Mouse (Mus musculus) gastrocnemius, postnatal 36 days (tissue): Measurements from ENCODE around the gene Asxl1. TPM values are rescaled to one million over a fixed set of nuclear protein-coding genes. Genes with fewer than 3 reads are reported as not detected.

Experiments used
- DNase-seq, 2 experiments: peaks; one replicate each; pipeline ENCODE4 v3.0.0; 2022
- intact Hi-C: fragments of 180-260 bp; cut with DNase I; formaldehyde crosslinking; loops from one replicate; pipeline ENCODE4 v1.15.1; 2025
- total RNA-seq, 2 experiments: library from RNA; stranded (reverse); gene quantifications; 2 replicates each; pipeline ENCODE4 v1.2.3; 2021

The Asxl1 gene
- total RNA-seq, 2 experiments from 2014 or later = 7.2 to 10.8 TPM

- no peak for DNase-seq
- intact Hi-C loops = no loop called here
These were observed 59.3 kb downstream of the Asxl1 start for GRCm38 (mm10) chr2:153404882-153405281.

DNA sequence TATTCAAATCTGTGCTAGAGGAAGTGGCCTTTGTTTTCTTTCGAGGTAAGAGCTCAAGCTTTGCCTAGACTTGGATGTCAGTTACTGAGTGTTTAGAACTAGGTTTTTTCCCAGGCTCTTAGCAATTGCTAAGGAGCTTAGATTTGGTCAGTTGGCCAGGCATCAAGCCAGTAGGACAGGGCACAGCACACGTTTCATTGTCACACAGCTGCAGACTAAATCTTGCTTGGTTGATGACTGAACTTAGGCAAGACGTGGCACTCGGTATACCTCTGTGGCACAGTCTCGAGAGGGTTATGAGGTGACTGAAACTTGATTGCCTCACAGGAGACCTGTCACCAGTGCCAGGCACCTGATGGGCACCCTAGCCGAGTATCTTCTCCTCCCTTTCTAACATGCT, 61.3 kb downstream of the Asxl1 start:
- no peak for DNase-seq
- intact Hi-C loops = no loop called here

DNA sequence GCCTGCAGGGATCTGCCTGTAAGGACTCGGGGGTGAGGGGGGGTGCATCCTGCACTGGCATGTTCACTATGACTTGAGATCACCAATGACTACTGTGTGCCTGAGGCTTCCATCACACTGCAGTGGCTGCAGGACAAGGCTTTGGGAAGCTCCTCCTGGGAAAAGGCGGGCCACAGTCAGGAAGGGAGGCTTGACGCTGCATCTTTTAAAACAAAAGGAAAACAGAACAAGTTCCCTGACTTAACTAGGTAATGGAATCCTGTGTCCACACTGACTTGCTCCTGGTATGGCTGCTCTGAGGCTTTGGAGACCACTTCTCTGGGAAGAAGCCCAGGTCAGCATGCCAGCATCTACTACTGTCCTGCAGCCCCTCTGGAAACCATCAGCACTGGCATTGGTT, 63.3 kb downstream of the Asxl1 start:
- intact Hi-C loops = no loop called here

DNA sequence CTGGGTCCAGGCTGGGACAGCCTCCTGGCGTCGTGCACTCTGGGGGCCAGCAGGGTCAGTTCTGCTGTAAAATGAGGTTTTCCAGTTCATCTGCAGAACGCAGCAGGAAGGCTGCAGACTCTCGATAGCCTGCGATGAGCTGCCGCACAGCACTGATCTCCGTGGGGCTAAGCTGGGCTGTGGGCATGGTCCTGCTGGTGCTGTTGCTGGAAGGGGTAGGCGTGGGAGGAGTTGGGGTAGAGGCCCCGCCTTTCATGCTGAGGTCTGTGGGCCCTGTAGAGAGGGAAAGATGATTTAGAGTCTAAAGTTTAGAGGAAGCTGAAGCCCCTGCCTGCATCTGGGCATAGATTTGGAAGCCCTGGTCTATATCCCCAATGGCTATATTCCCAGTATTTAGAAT, 65.9 kb downstream of the Asxl1 start:
- intact Hi-C loops = no loop called here
- DNase-seq = no peak

More for the DNA sequence above, 63.3 kb downstream of the Asxl1 start:
- peak in 1 of 2 experiments; percentile 8 for DNase-seq

- peak in 1 of 2 experiments; percentile 6 for DNase-seq
- intact Hi-C loops = no loop called here
These were observed 66.9 kb downstream of the Asxl1 start for GRCm38 (mm10) chr2:153412563-153412962.

GRCm38 (mm10) chr2:153414607-153415006, 69.0 kb downstream of the Asxl1 start:
- intact Hi-C loops = loop anchor here (2.0 kb wide), 1 partner anchor 266 kb away; no protein-coding TSS in a partner anchor
- no peak for DNase-seq

GRCm38 (mm10) chr2:153417841-153418240, 72.2 kb downstream of the Asxl1 start:
- intact Hi-C loops = no loop called here
- DNase-seq = no peak

DNA sequence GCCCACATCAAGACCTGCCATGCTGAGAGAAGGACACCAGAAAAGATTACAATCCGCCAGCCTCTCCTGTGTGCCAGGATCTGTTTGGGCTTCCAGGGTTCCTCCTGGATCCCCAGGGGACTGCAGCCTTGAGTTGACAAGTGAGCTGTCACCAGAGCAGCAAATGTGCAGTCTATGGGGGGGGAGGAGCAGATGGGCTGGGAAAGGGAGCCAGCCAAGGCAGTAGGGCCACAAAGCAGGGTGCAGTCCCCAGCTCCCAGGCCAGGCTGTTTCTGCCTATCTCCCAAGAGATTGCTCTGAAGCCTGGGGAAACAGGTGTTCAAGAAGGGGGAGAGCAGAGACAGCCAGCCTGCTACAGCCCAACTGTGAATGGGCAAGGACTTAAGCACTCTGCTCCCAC, 72.8 kb downstream of the Asxl1 start:
- intact Hi-C loops = no loop called here
- no peak for DNase-seq

GRCm38 (mm10) chr2:153421233-153421632, 75.6 kb downstream of the Asxl1 start:
- intact Hi-C loops = no loop called here
- DNase-seq = no peak

DNA sequence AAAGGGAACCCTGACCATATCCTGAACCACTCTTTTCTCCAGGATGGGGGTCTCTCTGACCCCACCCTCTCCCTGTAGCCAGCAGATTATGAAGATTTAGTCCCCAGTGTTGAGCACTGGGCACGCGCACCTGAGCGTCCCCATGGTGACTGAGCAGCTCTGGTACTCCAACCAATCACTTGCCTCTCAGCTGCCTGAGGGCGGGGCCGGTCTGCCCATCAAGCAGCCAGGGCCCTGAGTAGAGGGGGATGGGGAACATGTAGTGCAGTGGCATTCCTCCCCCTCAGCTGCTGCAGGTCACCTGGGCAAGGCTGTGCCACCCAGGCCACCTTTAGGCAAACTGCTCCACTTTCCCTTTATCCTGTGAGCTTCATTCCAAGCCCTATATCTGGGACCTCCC, 76.4 kb downstream of the Asxl1 start:
- DNase-seq = no peak
- intact Hi-C loops = no loop called here

DNA sequence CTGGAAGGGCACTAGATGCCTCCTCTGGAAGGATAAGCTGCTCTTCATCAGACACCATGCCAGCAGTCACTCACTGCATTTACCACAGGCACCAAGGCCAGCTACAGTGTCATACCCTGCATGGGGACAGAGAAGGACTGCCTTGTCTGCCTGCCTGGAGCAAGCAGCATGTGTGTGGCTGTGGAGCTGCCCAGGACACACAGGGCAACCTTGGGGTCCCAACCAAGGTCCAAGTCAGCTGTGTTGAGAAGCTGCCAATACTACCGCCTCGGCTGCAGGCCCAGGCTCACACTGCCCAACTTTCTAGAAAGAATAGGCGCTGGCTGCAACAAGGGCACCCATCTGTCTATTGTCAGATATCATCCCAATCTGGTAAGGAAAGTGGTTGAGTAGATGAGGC, 77.5 kb downstream of the Asxl1 start:
- intact Hi-C loops = no loop called here
- DNase-seq = no peak

DNA sequence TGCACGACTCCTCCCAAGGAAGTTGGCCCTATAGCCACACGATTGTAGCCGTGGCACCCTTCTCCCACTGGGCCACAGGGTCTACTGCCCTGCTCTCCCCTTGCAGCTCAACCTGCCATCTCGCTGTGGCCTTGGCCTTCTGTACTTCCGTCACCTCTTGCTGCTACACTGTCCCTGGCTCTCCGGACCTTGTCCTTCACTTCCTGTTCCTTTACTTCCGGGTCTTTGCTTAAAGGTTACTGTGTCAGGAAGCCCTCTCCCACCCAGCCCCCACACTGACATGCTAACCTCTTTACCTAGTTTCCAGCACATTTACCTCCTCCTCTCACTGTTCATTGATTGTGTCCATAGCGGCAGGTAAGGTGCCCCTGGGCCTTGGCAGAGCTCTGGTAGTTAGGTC, 78.9 kb downstream of the Asxl1 start:
- no peak for DNase-seq
- intact Hi-C loops = no loop called here

DNA sequence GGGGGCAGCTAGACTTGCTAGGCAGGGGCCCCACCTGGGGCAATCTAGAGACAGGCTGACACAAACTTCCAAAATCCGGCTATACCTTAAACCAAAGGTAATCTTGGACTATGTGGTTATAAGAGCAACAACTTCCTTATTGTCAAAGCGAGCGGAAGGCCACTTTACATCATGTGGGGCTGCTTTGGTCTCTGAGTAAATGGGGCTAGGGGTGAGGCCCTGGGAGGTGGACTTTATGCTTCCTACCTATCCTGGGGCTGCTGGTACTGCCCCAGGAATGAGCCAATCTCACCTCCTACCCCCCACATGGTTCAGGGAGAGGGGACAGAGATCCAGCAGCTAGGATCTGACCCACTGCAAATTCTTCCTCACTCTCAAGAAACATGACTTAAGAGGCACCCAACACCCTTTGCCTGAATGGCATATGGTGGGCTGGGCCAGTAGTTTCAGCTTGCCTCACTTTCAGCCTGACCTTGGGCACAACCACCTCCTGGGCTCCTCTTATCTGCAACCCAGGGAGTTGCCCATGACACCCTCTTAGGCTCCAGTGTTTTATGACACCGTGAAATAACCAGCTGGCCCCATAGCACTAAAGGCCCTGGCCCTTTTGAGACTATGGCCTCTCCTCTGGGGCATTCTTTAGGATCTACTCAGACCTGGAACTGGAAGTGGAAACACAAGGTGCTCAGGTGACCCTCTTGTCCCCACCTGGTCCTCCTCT, 79.7 kb downstream of the Asxl1 start:
- intact Hi-C loops = no loop called here
- DNase-seq = no peak

DNA sequence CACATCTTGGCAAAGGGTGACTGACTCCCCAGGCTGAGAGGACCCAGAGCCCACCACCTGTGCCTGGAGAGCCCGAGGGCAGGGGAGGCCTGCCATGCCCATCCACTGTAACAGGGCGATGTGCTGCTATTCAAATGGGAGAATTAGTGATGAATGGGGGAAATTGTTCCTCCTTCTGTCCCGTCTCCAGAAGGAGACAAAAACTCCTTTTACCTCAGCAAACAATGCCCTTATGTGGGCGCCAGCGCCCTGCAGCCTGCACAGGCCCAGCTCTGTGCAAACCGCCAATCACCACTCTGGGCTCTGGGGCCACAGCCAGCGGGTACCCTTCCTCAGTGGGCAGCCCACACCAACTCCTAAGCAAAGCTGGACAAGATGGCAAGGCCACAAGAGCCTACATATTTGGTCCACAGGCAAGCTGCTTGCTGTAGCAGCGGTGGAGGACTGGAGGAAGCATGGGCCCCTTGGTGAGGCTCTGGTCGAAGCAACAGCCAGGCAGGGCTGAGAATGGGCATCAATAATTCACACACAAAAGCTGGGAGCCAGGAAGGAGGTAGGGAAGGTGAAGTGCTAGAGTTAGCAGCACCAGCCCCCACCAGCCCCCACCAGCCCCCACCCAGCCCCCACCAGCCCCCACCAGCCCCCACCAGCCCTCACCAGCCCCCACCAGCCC, 80.5 kb downstream of the Asxl1 start:
- intact Hi-C loops = no loop called here
- DNase-seq = no peak

DNA sequence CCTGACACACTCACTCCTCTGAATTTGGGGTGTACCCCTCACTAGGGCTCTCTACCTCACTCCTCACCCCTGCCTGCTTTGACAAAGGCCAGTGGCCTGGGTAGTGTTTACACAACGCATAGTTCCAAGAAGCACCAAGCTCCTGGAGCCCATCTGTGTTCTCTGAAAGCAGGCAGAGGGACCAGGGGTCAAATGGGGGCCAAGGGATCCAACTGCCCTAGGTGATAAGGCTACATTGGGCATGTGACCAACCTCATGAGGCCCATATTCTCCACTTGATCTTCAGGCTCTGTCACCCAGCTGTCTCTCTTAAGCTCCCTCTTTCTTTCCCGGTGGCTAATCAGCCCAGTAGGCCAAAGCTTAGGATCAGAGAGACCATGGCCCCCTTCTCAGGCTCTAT, 81.3 kb downstream of the Asxl1 start:
- intact Hi-C loops = no loop called here
- no peak for DNase-seq

GRCm38 (mm10) chr2:153428485-153428884, 82.9 kb downstream of the Asxl1 start:
- no peak for DNase-seq
- intact Hi-C loops = no loop called here

GRCm38 (mm10) chr2:153430571-153430970, 84.9 kb downstream of the Asxl1 start:
- intact Hi-C loops = no loop called here
- DNase-seq = no peak

DNA sequence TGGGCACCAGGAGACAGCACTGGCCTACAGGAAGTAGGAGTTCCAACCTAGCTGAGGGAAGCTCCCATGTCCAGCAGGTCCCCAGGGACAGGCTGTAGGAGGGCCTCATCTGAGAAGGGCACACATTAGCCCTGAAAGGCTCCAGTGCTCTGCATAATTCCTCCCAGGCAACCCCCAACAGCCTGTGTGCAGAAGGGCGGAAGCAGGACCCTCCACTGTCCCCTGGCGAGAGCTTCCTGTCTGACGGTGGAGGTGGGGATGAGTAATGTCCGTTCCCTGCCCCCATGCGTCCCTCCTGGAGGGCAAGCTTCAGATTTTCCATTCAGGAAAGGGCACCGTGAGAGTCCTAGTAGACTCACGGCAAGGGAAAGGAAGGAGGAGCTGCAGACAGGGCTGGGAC, 86.9 kb downstream of the Asxl1 start:
- intact Hi-C loops = no loop called here
- DNase-seq = no peak

- intact Hi-C loops = no loop called here
- DNase-seq = no peak
These were observed 88.2 kb downstream of the Asxl1 start for GRCm38 (mm10) chr2:153433859-153434258.

DNA sequence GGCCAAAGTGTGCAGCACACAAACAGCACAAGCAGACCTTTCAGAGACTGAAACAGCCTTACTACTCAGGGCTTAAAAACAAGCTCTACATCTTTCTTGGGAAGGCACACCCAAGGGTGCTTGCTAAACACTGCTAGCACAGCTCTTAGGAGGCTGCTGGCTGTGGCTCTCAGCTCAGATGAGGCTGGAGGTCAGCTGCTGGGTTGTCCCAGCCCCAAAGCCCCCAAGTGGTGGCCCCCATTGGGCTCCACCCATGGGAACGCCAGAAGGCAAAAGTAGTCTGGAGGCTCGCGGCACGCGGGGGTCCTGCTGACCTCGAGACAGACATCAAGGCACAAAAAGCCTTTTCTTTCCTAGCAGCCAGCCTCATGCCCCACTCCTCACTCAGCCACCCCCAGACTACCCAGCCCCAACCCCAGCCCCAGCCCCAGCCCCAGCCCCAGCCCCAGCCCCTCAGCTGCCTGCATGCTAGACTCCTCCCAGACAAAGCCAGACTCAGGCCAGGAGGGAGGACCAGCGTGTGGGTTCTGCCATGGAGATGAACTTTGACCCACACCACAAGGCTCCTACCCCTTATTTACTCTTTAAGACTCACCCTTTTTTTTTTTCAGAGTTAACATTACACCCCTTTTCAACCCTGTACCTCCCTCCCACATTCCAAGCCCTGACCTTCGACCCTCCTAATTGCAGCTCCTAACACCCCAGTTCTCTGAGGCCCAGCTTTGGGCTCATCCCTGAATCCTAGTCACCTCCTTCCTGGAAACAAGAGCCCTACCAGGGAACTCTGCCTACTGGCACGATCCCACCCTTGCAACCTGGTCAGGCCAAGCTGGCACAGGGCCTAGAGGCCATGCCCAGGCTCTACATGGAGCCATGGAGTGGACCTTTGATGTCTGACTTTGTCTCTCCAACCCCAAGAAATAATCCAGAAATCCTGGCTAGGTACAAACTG, 89.5 kb downstream of the Asxl1 start:
- peak in 1 of 2 experiments; percentile 44 for DNase-seq
- intact Hi-C loops = no loop called here

DNA sequence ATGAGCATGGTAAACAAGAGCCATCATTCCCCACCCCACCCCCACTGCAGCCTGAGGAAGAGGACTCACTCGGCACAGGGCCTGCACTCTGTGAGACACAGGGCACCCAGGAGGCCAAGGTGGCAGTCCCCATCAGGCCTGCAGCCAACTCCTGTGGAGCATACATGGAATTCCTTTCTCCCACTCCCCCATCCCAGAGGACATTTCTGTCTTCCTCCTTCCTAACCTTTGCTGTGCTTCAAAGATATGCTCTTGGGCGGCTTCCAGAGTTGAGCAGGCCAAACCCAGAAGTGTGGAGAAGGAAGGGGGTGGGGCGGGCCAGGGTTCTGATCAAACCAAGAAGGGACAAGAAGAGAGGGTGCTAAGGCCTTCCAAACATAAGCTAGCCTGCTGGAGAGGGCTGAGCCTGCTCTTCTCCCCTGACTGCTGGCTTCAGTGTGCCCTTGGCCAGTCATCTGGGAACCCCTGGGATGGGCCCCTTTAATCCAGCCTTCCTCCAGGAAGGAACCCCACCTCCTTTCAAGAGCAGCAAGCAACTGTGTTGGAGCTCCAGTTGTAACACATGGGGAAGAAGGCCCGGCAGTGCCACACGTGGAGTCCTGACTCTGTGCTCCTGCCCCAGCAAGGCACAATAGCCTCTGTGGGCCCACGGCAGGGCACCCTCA, 91.1 kb downstream of the Asxl1 start:
- no peak for DNase-seq
- intact Hi-C loops = no loop called here
